Mouse (Mus musculus) embryo, embryonic 11 days (tissue): ENCODE data around the gene Tapbp.
A peak's percentile ranks its signal among the peaks of the same experiment; 100 is the strongest.
"Not testable (repeated sequence)": the region's sequence is repeated elsewhere in the genome, so short reads cannot be mapped to it uniquely, and the experiment has no call there.

Experiments used
- DNase-seq: peaks from one replicate; pipeline ENCODE4 v3.0.0-alpha.2; 2015

Tapbp gene

DNA sequence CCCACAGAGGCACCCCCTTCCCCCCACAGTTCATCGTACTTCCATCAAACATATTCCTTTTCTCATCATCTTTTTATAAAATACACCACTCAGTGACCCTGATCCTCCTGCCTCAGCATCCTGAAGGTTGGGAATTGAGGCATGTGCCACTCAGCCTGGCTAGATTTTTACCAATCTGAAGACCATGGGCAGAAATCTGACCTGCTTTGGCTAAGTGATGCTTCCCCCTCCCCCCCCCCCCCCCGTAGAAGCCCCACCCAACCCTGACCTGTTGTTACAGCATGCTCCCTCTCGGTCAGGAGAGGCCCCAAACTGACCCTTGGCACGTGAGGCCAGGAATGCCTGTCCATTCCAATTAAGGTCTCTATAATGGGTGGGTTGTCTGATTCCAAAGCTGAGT lies 10.9 kb upstream of the Tapbp start, which contains the start of gene Platr17:
TSS of gene Platr17 (plus strand) at position 301 of the 400 bp plus-strand sequence.
- DNase-seq: not testable (repeated sequence)

DNA sequence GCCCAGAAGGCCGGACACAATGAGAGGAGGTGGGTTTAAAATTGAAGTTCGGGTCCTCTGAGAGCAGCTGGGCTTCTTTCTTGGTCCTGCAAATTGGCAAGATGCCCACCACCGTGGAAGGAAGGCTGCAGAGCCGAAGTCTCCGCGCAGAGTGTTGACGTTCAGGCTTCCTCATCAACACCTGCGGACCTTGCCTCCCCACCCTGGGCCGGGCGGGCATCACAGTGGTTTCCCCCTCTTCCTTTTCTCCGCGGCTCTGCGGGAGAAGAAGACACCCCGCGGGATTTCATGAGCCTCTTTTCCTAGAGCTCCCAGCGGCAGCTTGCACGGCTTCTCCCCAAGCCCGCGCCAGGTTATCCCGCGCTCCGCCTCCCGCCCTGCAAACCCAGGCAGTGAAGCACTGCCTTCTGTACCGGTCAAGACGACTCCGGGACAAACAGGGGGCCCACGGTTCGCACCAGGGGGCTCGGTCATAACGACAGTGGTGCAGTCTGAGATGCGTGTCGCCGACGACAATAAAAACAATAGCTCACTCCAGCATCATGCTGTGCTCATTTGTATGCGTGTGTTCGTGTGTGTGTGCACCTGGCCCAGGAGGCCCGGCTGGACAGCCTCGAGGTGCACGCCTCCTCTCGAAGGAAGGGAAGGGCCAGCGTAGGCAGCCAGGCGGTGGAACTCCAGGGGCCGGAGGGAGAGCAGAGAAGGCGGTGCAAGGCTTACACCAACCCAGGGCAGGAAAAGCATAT lies 7.2 kb upstream of the Tapbp start:
- peak; percentile 57 for DNase-seq

DNA sequence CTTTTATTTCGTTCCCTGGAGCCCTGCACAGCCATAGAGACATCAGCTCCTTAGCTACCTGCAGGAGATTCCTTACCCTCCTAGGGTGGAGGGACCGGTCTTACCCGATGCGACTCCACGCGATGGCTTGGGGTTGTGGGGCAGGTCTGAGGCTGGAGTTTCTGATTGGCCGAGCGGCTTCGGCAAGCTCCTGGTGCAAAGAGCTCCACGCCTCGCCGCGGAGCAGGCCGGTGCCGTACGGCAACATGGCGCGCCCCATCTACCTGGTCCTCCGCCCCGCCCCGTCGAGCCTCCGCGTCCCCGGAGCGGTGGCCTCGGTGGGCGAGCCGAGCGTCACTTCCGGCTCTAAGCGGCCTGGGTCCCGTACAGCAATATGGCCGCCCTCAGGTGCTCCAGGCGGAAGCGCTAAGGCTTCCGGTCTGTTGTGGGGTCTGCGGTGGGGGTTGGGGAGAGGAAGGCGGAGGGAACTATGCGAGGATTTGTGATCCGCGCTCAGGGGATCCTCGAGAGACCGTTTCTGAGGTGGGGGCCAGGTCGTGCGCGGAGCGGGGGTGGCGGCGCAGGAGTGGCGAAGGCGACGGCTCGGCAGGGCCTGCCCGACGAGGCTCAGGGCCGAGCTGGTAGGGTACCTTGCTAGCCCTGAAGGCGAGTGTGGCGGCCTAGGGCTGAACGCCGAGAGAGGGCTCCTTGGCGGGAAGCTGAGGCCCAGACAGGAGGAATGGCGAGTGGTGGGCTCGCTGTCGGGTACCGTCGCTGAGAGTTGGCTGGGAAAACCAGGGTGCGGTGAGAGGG lies 6.4 kb upstream of the Tapbp start, which contains the start of gene Daxx:
TSS of gene Daxx (plus strand) at position 338 of the 792 bp plus-strand sequence.
- peak; percentile 100 for DNase-seq

DNA sequence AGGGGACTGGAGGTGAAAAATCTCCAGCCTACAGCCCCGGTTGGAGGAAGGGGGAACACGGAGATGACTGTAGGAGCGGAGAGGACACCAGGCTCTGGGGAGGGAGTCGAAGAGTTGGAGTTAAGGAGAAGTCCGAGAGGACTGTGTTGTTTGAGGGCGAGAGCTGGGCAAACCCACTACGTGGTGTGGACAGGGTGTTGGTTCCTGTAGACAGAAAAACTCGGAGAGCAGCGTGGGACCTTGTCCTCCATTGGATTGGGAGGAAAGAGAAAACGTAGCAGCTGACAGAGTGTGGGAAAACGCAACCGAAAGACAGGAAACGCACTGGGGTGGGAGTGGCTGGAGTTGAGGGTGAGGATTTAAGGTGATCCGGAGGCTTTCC lies 5.8 kb upstream of the Tapbp start:
- no peak for DNase-seq

DNA sequence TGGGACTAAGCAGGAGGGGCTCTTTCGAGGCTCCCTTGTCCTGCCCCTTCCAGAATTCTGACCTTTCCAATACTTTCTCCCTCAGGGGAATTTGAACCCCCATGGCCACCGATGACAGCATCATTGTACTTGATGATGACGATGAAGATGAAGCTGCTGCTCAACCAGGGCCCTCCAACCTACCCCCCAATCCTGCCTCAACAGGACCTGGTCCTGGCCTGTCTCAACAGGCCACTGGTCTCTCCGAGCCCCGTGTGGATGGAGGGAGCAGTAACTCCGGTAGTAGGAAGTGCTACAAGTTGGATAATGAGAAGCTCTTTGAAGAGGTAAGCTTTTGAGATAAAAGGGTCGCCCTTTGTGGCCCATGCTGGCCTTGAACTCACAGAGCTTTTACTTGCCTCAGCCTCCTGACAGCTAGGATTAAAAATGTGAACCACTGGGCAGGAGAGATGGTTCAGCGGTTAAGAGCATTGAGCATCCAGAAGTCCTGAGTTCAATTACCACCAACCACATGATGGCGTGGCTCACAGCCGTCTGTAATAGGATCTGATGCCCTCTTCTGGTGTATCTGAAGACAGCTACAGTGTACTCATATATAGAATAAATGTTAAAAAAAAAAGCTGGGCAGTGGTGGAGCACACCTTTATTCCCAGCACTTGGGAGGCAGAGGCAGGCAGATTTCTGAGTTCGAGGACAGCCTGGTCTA lies 5.2 kb upstream of the Tapbp start:
- no peak for DNase-seq

DNA sequence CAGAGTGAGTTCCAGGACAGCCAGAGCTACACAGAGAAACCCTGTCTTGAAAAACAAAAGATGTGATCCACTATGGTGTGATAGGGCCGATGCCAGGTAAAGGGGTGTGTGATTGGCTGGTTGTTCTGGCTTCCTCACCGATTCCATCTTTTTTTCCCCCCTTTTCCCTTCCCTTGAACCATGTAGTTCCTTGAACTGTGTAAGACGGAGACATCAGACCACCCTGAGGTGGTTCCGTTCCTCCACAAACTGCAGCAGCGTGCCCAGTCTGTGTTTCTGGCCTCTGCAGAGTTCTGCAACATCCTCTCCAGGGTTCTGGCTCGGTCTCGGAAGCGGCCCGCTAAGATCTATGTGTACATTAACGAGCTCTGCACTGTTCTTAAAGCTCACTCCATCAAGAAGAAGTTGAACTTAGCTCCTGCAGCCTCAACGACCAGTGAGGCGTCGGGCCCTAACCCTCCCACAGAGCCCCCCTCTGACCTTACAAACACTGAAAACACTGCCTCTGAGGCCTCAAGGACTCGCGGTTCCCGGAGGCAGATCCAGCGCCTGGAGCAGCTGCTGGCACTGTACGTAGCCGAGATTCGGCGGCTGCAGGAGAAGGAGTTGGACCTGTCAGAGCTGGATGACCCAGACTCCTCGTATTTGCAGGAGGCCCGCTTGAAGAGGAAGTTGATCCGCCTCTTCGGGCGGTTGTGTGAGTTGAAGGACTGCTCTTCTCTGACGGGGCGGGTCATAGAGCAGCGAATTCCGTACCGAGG lies 4.5 kb upstream of the Tapbp start:
- no peak for DNase-seq

DNA sequence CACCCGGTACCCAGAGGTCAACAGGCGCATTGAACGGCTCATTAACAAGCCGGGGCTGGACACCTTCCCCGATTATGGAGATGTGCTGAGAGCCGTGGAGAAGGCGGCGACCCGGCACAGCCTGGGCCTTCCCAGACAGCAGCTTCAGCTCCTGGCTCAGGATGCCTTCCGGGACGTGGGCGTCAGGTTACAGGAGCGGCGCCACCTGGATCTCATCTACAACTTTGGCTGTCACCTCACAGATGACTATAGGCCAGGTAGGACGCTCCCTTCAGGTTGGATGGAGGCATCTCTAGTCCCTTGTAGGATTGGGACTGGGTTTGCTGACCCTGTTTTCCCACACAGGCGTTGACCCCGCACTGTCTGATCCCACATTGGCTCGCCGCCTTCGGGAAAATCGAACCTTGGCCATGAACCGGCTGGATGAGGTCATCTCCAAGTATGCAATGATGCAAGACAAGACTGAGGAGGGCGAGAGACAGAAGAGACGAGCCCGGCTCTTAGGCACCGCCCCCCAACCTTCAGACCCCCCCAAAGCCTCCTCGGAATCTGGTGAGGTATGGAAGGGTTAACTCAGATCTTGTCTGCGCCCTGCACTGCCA lies 3.8 kb upstream of the Tapbp start:
- DNase-seq: no peak

DNA sequence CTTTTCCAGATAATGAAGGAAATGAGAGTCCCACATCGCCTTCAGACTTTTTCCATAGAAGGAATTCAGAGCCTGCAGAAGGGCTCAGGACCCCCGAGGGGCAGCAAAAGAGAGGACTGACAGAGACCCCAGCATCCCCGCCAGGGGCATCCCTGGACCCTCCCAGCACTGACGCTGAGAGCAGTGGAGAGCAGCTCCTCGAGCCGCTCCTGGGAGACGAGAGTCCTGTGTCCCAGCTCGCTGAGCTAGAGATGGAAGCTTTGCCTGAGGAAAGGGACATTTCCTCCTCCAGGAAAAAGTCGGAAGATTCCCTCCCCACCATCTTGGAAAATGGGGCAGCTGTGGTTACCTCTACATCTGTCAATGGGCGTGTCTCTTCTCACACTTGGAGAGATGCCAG lies 2.4 kb upstream of the Tapbp start:
- no peak for DNase-seq

DNA sequence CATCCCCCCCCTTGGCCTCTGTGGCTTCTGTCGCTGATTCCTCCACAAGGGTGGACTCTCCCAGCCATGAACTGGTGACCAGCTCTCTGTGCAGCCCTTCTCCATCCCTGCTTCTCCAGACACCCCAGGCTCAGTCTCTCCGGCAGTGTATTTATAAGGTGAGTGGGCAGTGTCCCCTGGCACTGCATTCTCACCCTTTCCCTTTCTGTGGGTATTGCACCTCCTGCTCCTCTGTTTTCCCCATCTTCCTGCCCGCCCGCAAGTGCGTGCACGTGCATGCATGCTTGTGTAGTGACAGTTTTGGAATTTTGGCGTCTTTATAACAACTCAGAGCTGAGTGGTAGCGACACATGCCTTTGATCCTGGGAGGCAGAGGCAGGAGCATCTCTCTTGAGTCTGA lies 1.8 kb upstream of the Tapbp start:
- no peak for DNase-seq

DNA sequence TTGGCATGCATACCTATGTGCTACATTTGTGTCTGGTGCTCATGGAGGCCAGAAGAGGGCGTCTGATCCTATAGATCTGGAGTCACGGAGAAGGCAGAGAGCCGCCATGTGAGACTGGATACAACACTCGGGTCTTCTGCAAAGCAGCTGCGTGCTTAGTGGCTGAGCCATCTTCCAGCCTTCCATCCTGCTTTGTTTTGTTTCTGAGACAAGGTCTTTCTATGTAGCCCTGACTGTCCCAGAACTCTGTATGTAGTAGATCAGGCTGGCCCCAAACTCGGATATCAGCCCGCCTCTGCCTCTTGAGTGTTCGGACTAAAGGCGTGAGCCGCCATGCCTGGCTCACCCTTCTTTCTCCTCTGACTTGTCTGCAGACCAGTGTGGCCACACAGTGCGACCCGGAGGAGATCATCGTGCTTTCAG lies 719 bp upstream of the Tapbp start:
- DNase-seq: no peak

DNA sequence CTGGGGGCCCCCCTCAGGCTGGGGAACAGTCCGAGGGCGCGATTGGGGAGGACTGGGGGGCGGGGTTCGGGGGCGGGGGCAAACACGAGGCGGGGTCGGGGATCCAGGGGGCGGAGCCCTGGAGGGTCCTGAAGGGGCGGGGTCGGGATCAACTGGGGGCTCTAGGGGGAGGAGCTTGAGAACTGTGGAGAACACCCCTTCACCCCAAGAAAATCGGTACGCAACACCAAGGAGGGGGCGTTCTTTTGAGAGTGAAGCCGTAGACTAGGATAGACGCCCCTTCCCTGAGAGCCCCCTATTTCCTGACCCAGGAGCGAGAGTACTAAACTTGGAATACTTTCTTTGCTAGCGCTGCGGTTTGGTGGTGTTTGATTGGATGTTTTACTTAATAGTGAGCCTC lies 595 bp downstream of the Tapbp start:
- DNase-seq: peak; percentile 89

DNA sequence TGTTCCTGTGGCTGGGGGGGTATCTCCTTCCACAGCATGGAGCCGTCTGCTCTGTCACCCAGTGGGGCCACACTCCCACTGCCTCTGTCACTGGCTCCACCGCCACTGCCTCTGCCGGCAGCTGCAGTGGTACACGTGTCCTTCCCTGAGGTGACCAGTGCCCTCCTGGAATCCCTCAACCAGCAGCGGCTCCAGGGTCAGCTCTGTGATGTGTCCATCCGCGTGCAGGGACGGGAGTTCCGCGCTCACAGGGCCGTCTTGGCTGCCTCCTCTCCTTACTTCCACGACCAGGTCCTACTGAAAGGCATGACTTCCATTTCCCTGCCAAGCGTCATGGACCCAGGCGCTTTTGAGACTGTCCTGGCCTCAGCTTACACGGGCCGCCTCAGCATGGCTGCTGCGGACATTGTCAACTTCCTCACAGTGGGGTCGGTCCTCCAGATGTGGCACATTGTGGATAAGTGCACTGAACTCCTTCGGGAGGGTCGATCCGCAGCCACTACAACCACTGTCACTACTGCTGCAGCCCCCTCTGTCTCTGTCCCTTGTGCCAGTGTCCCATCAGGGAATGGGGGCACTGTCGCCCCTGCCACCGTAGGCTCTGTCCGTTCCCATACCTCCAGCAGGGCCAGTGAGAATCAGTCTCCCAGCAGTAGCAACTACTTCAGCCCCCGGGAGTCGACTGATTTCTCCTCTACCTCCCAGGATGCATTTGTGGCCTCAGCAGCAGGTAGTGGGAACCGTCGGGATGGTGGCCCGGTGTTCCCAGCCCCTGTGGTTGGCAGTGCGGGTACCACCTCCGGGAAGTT lies 1.4 kb downstream of the Tapbp start:
- no peak for DNase-seq

DNA sequence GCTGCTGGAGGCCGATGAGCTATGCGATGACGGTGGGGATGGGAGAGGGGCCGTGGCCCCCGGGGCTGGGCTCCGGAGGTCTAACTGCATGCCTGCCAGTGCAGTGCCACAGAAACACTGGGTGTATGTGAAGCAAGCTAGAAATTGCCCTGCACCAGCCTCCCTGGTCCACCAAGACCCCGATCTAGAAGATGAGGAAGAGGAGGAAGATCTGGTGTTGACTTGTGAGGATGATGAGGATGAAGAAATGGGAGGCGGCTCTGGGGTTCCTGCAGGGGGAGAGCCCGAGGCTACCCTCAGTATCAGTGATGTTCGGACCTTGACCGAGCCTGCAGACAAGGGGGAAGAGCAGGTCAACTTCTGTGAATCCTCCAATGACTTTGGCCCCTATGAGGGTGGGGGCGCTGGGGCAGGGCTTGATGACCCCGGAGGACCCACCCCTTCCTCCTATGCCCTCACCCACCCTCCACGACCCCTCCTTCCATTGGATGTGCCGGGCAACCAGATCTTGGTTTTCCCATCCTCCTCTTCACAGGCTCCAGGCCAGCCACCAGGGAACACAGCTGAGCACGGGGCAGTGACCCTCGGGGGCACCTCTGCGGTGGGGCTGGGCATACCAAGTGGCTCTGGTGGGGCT lies 2.1 kb downstream of the Tapbp start:
- no peak for DNase-seq

DNA sequence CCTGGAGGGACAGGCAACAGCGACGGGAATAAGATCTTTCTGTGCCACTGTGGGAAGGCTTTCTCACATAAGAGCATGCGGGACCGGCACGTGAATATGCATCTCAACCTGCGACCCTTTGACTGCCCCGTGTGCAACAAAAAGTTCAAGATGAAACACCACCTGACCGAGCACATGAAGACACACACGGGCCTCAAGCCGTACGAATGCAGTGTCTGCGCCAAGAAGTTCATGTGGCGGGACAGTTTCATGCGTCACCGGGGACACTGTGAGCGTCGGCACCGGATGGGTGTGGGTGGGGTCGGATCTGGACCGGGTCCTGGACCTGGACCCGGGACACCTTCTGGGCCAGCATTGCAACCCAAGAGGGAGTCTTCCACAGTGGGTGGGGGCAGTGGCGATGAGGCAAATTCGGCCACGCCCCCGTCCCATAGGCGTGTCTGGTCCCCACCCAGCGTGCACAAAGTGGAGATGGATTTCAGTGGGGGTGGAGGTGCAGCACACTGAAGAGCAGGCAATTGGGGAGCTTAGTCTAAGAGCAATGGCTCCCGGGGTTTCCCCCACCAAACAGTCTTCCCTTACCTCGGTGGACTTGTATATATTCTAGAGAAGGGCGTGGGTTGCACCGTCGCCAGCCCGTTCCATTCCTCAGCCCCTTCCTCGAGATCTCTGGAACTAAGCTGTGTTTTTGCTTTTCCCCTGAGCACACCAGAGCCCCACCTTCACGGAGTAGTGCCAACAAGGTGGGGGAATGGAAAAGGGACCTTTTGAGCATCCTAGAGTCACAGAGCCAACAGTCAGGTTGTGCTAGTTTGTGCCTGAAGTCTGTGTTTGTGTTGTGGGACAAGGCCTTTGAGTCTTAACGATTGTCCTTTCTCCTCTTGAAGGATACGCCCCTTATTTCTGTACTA lies 2.8 kb downstream of the Tapbp start:
- no peak for DNase-seq

DNA sequence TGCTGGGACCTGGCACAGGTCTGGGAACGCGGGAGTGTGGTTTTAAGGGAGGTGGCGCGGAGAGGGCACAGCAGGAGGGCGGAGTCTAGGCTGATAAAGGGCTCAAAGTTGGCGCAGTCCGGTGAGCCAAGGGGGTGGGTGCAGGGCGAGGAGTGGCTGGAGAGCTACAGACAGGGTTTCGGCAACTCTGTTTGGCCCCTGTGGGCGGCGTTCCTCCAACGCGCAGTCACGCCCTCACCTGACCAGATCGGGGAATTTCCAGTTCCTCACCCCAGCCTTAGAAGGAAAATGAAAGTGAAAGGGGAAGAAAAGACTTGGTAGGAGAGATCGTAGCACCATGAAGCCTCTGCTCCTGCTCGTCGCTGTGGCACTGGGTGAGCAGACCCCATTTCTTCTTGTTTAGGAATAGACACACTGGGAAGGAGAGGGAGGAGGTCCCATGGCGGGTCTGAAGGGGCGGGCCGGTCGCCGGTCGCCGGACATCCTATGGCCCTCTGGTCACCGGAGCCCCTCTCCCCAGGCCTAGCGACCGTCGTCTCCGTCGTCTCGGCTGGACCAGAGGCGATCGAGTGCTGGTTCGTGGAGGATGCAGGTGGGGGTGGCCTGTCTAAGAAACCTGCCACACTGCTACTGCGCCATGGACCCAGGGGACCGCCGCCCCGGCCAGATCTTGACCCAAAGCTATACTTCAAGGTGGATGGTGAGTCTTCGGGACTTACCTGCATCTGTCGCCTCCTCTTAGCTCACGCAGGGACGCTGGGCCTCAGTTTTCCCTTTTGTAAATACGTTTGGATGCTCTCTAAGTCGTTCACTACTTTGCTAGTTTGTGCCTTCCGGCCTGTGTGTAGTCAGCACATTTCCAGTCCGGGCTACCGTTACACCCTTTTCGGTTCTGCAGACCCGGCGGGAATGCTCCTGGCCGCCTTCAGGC lies 3.9 kb downstream of the Tapbp start:
- peak; percentile 67 for DNase-seq

DNA sequence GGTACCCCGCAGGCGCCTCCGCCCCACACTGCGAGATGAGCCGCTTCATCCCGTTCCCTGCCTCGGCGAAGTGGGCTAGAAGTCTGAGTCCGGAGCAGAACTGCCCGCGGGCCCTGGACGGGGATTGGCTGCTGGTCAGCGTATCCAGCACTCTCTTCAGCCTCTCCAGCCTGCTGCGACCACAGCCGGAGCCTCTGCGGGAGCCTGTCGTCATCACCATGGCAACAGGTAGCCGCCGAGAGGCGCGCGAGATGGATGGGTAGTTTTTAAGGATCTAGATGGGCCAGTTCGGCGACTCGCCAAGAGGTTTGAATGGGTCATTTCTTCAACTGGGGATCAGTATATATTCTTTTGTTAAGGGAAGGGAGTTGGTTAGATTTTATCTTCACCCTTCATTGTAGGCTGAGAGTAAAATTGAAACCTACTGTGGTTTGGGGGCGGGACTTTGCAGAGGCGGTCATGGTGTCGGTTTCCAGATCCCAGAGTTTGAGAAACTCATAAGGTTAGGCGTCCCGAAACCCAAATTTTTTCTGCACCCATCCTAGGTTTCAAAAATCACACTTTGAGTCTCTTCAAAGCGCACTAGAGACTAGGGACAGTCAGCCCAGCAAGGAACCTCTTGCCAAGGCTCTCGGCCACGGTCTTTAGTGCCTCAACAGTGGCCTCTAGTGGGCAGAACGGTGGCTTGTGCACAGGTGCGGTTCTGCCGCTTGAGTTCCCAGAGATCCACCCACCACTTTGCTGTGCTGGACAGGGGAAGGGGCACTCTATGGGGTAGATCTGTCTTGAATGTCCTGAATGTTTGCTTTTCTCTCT lies 4.8 kb downstream of the Tapbp start:
- peak; percentile 90 for DNase-seq

DNA sequence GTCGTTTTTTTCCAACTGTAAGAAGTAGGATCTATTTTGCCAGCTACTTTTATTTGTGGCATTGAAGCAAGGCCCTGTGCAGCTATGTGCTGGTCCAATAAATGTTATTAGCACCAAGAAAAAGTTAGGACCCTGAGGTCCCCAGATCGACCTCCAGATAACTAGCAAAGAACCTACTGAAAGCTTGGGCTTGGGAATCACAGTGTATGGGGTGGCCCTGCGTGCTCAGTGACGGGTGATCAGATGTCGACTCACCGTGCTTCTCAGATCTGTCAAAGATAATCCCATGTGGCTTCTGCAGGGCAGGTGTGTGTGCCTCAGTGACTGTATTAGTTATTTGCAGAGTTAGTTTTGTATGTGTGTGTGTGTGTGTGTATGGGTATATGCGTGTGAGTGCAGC lies 5.7 kb downstream of the Tapbp start:
- DNase-seq: no peak
